In the genomic region with DNA sequence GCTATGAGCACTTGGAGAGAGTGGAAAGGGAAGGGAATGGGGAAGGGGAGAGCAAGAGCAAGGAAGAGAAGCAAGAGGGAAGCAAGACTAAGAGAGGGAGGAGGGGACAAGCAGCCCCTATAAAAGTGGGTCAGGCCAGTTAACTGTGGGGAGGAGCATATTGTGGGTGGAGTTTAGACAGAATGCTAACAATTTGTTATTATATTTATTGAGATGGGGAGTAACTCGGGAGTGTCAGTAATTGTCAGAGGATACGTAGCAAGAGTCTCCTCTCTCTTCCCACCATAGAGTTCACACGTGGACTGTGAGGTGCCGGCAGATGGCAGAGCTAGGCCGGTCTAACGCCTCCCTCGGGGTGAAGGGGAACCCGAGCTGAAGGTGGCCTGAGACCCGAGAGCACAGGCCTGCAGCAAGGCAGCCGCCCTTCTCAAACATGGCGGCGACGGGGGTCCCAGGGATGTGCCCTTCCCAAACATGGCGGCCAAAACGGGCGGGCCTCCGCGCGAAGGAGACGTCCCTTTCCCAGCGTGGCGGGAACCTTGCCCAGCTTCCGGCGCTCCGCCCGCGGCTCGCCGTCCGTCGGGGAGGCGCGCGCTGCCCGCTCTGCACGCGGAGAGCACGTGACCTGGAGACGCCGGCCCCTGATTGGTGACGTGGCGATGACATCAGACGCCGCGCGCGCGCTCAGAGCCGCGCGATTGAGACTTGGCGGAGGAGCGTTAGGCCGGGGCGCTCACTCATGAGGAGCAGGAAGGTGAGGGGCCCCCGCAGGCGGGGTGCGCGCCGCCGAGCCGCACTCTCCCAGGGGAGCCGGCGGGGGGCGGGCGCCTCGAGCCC, we compare ENCODE assay signal across 8 mouse cellular contexts. TPM values are rescaled to one million over a fixed set of nuclear protein-coding genes. Genes with fewer than 3 reads are reported as not detected.
A peak's percentile ranks its signal among the peaks of the same experiment; 100 is the strongest.
DNase-seq lines count a peak whose midpoint lies in the region; ATAC-seq and TF ChIP-seq lines count a peak whose summit lies in the region.

A gene (plus strand): TSS at position 669 of the 837 bp plus-strand sequence.

- ATAC-seq in kidney, embryonic 14.5 days (ENCODE audit: low FRiP score, low TSS enrichment): peak; percentile 96
- ATAC-seq in limb, embryonic 15.5 days (ENCODE audit: insufficient number of reproducible peaks, low FRiP score, low TSS enrichment, low read depth): peak; percentile 95

- H3K9ac ChIP-seq in kidney, embryonic 14.5 days (ENCODE audit: low read depth, low read length): peak within 1 kb of the TSS; percentile 86
- peak within 1 kb of the TSS; percentile 78 for H3K9ac ChIP-seq in limb, embryonic 15.5 days

- WGBS in kidney, embryonic 14.5 days: 1% methylated on average over 48 of the region's 67 CpGs
- WGBS in limb, embryonic 15.5 days: 2% methylated on average over 67 of the region's 67 CpGs

- TF ChIP-seq POLR2A in bone marrow macrophage, adult 2 months (IDR thresholded peaks at IDR 0.05; ENCODE audit: borderline replicate concordance, low read depth, low read length): no peak
- TF ChIP-seq POLR2A in embryonic fibroblast, embryonic 13.5 days (IDR thresholded peaks at IDR 0.05; ENCODE audit: low read depth, low read length): peak; percentile 53

- peak within 1 kb of the TSS; percentile 85 for H3K4me3 ChIP-seq in bone marrow macrophage, adult 2 months (ENCODE audit: insufficient read depth, low read length)
- H3K4me3 ChIP-seq in embryonic fibroblast, embryonic 13.5 days (ENCODE audit: insufficient read depth, low read length): peak within 1 kb of the TSS; percentile 91
- peak within 1 kb of the TSS; percentile 76 for H3K4me3 ChIP-seq in kidney, embryonic 14.5 days (ENCODE audit: low read length)
- H3K4me3 ChIP-seq in limb, embryonic 15.5 days: peak within 1 kb of the TSS; percentile 71

- peak; percentile 98 for DNase-seq in A20 (ENCODE audit: low read depth, low spot score)
- peak; percentile 97 for DNase-seq in heart, adult 9 months (ENCODE audit: low spot score in 2 of 2)
- DNase-seq in monocyte, adult 2 months (ENCODE audit: low read depth in 1 of 2, low spot score in 2 of 2): peak; percentile 86 to 89
- DNase-seq in spleen, postnatal 36 days (ENCODE audit: low spot score in 2 of 2): peak; percentile 96

- no peak for TF ChIP-seq CTCF in bone marrow macrophage, adult 2 months (IDR thresholded peaks at IDR 0.05; ENCODE audit: low read depth, low read length)
- TF ChIP-seq CTCF in embryonic fibroblast, embryonic 13.5 days (IDR thresholded peaks at IDR 0.05; ENCODE audit: borderline replicate concordance, insufficient read depth, low read length): no peak

- H3K9me3 ChIP-seq in kidney, embryonic 14.5 days (ENCODE audit: control insufficient read depth, low read length): no peaks in the 10 kb centered on the region
- no peaks in the 10 kb centered on the region for H3K9me3 ChIP-seq in limb, embryonic 15.5 days

- H3K36me3 ChIP-seq in kidney, embryonic 14.5 days (ENCODE audit: control insufficient read depth, insufficient read depth, low read length): peaks cover 22% of the 10 kb centered on the region
- H3K36me3 ChIP-seq in limb, embryonic 15.5 days: peaks cover 24% of the 10 kb centered on the region

- 0 out of 2 replicates have a peak, but pooled peaks cover 4% of the 10 kb centered on the region for H3K4me1 ChIP-seq in bone marrow macrophage, adult 2 months (ENCODE audit: control insufficient read depth, insufficient read depth, low read length)
- no peaks in the 10 kb centered on the region for H3K4me1 ChIP-seq in embryonic fibroblast, embryonic 13.5 days (ENCODE audit: control insufficient read depth, insufficient read depth, low read length)
- H3K4me1 ChIP-seq in kidney, embryonic 14.5 days (ENCODE audit: control insufficient read depth, insufficient read depth, low read length): peaks cover 10% of the 10 kb centered on the region
- H3K4me1 ChIP-seq in limb, embryonic 15.5 days: peaks cover 18% of the 10 kb centered on the region

- H3K27ac ChIP-seq in bone marrow macrophage, adult 2 months (ENCODE audit: insufficient read depth, low read depth, low read length): peak within 1 kb of the TSS; percentile 73
- peak within 1 kb of the TSS; percentile 27 for H3K27ac ChIP-seq in embryonic fibroblast, embryonic 13.5 days (ENCODE audit: insufficient read depth, low read length)
- peak within 1 kb of the TSS; percentile 90 for H3K27ac ChIP-seq in kidney, embryonic 14.5 days (ENCODE audit: low read depth, low read length)
- peak within 1 kb of the TSS; percentile 93 for H3K27ac ChIP-seq in limb, embryonic 15.5 days

- H3K27me3 ChIP-seq in kidney, embryonic 14.5 days (ENCODE audit: control insufficient read depth, insufficient read depth, low read length): no peaks in the 10 kb centered on the region
- H3K27me3 ChIP-seq in limb, embryonic 15.5 days: peaks cover 4% of the 10 kb centered on the region; the same call in 1 of the 2 replicates

- H3K4me2 ChIP-seq in kidney, embryonic 14.5 days (replicated peaks; ENCODE audit: low read depth, low read length): peak within 1 kb of the TSS; percentile 50
- H3K4me2 ChIP-seq in limb, embryonic 15.5 days: peak within 1 kb of the TSS; percentile 72

RNA-seq across cellular contexts. Expression of the gene that starts here (rescaled TPM):
- 23.6 and 32.6 TPM in 2 replicates for polyA plus RNA-seq in bone marrow macrophage, adult 2 months (2012; ENCODE audit: insufficient read depth, insufficient read length, missing spikeins)
- polyA plus RNA-seq in embryonic fibroblast, embryonic 13.5 days (2011; ENCODE audit: insufficient read length, low read depth, missing spikeins): 14.2 and 18.5 TPM in 2 replicates
- polyA plus RNA-seq in kidney, embryonic 14.5 days (2014; fragmentation: Nextera tagmentation; extraction: Ambion mirVana): 104 and 115 TPM in 2 replicates
- polyA plus RNA-seq in limb, embryonic 15.5 days (2015; fragmentation: Nextera tagmentation; extraction: Ambion mirVana): 66.7 and 69.3 TPM in 2 replicates

Comparison
In these comparisons a context has a peak if more than half of its experiments do, and no peak if none do; other contexts are left out.
1. Peak in every context shown above with its lines: DNase-seq, ATAC-seq, H3K4me3 ChIP-seq and H3K27ac ChIP-seq.
2. H3K27ac ChIP-seq: peak in every context shown above with its lines; median percentile 93 in limb, embryonic 15.5 days; 90 in kidney, embryonic 14.5 days; 73 in bone marrow macrophage, adult 2 months; 27 in embryonic fibroblast, embryonic 13.5 days.